In the genomic region with DNA sequence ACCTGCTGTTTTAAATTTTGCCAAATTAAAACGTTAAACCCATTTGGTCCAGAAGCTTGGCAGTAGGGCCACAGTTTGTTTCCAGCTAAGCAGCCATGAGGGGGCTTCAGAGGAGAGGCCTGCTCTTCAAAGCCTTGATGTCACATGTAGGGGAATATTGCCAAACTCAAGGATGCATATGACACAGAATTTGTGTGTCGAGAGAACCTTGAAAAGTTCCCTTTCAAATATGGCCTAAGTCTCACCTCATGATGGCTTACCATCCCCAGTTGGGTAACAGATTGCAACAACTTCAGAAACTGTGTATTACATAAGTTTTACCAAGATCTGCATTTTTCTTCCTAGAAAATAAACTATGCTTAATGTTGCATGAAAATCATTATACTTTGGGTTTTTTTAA, we compare ENCODE assay signal across 20 mouse cellular contexts. TPM values are rescaled to one million over a fixed set of nuclear protein-coding genes. Genes with fewer than 3 reads are reported as not detected.
"Had no signal": no experiment of that assay in that cellular context is flagged by ENCODE, and none has a peak within 500 bp of the region (broad histone marks: within the 10 kb centered on the region; RNA-seq: fewer than 3 reads in every experiment).

No protein-coding gene starts in this region.

- ATAC-seq: intestine, postnatal 0 days; liver, embryonic 12.5 days; lung, postnatal 0 days had no signal

- H3K4me3 ChIP-seq: layer of hippocampus, adult 2 months; left cerebral cortex, adult 2 months; liver, embryonic 12.5 days; liver, embryonic 15.5 days; neural tube, embryonic 13.5 days had no signal

- DNase-seq: kidney, adult 2 months; kidney, postnatal 25 days; layer of hippocampus, adult 9-11 months; lung, embryonic 14.5 days; midbrain, embryonic 14.5 days; thymus, adult 18-20 months had no signal

- H3K9ac ChIP-seq: liver, embryonic 12.5 days; liver, embryonic 15.5 days; lung, embryonic 14.5 days; neural tube, embryonic 13.5 days had no signal

- H3K27ac ChIP-seq: kidney, postnatal 0 days; layer of hippocampus, adult 2 months; left cerebral cortex, adult 2 months; liver, embryonic 12.5 days; liver, embryonic 15.5 days; macrophage; neural tube, embryonic 13.5 days had no signal

- H3K27me3 ChIP-seq: liver, embryonic 12.5 days; liver, embryonic 15.5 days; neural tube, embryonic 13.5 days had no signal

- H3K36me3 ChIP-seq: liver, embryonic 12.5 days; liver, embryonic 15.5 days; neural tube, embryonic 13.5 days had no signal

- H3K9me3 ChIP-seq: liver, embryonic 12.5 days; liver, embryonic 15.5 days; neural tube, embryonic 13.5 days had no signal

- H3K4me1 ChIP-seq: liver, embryonic 12.5 days; liver, embryonic 15.5 days; neural tube, embryonic 13.5 days had no signal

- H3K4me2 ChIP-seq: liver, embryonic 12.5 days; liver, embryonic 15.5 days; lung, embryonic 14.5 days; midbrain, embryonic 11.5 days; neural tube, embryonic 13.5 days had no signal

RNA-seq across cellular contexts. Expression of gene Bst1, which starts 8.2 kb away (rescaled TPM):
- total RNA-seq: layer of hippocampus, adult 2 months; layer of hippocampus, postnatal 25 days; left cerebral cortex, adult 2 months; left cerebral cortex, postnatal 10 days; left cerebral cortex, postnatal 36 days had no signal
- polyA plus RNA-seq: limb, embryonic 11.5 days; midbrain, embryonic 11.5 days; midbrain, embryonic 14.5 days had no signal
